Mouse (Mus musculus) C2C12 (cell line): ENCODE data around the gene Dtl.

Experiments
- CTCF ChIP-seq: IDR thresholded peaks from one replicate; pipeline ENCODE4 v1.5.1; 2011; ENCODE audit not compliant: control insufficient read depth, insufficient read depth, insufficient read length
- FOSL1 ChIP-seq: IDR thresholded peaks from one replicate; pipeline ENCODE4 v1.8.0; 2011; ENCODE audit warnings: mild to moderate bottlenecking, low read length; ENCODE audit not compliant: poor library complexity, insufficient read depth, severe bottlenecking

GRCm38 (mm10) chr1:191540300-191540699, 35.0 kb downstream of the Dtl start:
- TF ChIP-seq FOSL1: no peak
- TF ChIP-seq CTCF: no peak
